Mouse (Mus musculus): ENCODE results near the gene Blzf1.

The Blzf1 gene

DNA sequence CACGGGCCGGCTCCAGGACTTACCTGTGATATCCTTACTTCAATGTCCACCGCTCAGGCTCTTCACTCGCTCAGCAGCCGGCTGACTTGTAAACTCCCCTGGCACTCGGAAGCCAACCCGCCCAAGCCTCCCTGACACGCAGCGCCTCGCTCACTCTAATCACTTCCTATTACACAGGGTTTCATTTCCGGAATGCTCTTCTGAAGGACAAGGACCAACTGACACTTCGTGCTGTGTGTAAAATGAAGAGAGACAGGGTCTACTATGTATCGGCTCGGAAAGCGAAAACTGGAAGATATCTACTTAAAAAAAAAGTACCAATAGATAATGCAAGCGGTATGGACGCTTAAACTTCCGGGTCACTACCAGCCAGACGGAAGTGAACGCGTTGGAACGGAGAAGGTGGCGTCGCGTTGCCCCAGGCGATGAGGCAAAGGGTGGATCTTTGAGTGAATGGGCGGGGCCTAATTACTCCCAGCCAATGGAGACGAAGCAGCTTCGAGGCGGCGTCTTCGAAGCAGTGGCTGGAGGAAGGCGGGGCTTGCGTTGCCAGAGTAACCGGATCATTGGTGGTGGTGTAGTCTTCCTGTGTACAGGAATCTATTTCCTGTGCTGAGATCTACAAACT, at the start of gene Blzf1:
Gene Blzf1, minus strand, starts transcription at position 366 of the 628 bp plus-strand sequence.
- DNase-seq (ENCODE audit: low read depth, low spot score) = peak; percentile 99

DNA sequence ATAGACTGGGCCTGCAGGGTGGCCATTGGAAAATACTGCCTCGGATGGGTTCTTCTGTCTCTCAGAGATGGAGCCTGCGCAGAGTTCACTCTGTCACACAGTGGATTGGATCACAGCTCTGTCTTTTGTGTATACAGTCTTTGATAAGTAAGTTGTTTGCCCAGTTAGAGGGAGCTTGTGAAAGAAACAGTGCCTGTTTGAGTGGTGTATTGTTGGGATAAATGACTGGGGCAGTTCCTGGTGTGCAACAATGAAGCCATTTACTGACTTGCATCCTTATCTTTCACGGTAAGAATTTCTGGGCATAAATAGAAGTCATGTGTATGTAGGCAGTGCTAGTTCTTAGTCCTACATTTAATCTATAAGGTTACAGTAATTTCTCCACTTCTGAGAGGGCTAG, 46.2 kb upstream of the Blzf1 start:
- peak; percentile 61 for DNase-seq (ENCODE audit: low read depth, low spot score)

DNA sequence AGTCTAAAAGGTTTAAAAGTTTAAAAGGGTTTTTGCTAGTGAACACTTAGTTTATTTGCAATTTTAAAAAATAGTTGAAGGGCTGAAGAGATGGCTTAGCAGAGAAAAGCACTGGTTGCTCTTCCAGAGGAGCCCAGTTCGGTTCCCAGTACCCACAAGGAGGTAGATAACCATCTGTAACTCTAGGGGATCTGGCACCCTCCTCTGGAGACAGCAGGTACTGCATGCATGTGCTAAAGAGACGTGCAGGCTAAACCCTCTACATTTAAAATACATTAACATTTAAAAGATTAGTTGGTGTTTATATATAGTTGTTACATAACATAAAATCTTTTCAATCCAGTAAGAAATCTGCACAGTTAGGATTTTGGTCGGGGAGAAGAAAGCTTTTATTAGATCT, 34.9 kb upstream of the Blzf1 start:
- DNase-seq (ENCODE audit: low read depth, low spot score) = no peak

DNA sequence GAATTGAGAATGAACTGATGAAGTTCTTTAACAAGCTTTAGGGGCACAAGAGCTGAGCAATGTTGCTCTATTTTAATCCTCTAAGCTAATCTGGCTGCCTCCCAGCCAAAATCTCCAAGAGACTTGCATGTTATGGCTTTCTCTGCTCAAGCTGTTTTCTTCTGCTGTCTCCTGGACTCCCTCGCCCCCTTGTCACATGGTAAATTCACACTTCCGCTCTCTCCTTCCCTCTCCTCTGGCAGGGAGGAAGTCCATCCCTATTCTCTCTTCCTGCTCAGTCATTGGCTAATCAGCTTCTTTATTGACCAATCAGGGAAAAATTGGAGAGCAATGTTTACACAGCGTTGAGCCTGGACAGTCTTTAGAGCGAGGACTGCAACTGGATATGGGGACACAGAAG, 28.6 kb upstream of the Blzf1 start:
- peak; percentile 54 for DNase-seq (ENCODE audit: low read depth, low spot score)

DNA sequence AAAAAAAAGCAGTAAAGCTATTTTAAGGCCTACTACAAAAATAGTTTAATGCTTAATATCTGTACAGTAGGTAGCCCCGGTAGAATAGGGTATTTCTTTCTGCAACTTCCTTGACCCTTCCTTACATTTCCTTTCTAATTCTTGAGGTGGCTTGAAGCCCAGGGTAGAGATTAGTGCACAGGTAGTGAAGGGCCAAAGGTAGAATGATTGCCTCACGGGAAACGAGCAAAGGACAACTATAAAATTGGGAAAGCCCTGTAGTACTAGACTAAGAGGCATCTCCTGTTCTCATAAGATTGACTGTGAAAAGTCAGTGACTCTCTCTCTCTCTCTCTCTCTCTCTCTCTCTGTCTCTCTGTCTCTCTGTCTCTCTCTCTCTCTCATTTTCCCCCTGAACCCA, 28.1 kb upstream of the Blzf1 start:
- DNase-seq (ENCODE audit: low read depth, low spot score) = no peak

DNA sequence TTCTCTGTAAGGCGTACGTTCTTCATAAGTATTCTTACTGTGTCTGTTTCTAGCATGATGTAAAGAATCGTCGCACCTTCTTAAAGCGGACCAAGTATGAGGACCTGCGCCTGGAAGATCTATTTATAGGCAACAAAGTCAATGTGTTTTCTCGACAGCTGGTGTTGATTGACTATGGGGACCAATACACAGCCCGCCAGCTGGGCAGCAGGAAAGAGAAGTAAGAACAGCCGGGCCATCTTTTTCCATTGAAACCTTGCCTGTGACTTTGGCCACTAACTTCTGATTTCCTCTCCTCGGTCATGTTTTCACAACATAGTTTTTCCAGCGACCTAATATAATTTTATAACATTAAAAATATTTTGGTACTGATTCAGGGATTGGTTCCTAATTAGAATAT, 25.3 kb upstream of the Blzf1 start:
- no peak for DNase-seq (ENCODE audit: low read depth, low spot score)

DNA sequence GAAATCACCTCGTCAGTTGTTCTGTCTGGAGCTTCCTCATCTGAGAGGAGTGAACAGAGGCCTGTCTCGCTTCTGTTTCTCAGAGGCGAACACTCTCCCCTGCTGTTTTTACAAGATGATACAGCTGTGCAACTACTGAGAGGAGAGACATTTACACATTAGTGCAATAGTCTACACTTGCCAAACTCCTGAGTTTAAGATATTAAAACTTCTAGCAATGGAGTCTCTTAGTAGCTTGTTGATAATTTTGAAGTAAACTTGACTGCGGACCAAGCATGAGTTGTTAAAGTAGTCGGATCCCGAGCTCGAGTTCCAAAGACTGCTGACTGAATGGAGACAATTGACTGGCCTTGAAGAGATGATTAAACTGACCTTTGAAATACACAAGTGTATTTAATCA, 20.5 kb upstream of the Blzf1 start:
- no peak for DNase-seq (ENCODE audit: low read depth, low spot score)

DNA sequence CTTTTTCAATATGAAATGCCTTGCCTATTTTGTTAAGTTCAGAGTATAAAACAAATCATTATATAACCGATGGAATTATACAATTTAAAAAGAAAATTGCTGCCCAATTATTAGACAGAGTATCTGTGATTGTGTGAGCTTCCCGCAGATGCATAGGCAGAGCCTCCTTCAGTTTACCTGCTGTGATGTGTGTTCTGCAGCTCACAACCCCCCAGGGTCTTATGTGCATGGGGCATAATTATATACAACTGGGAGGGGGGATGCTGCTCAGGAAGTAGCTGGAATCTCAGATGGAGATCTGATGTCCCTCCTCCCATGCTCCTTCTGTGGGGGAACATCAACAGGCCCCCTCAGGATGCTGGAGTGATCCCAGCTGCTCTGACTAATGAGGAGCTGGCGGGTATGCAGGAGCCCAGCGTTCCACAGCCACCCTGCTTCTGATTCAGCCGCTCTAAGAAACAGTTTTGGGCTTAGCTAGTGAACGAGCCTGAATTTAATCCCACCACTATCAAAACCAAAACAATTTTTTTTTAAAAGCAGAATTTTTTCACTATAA, 19.4 kb upstream of the Blzf1 start:
- peak; percentile 84 for DNase-seq (ENCODE audit: low read depth, low spot score)

DNA sequence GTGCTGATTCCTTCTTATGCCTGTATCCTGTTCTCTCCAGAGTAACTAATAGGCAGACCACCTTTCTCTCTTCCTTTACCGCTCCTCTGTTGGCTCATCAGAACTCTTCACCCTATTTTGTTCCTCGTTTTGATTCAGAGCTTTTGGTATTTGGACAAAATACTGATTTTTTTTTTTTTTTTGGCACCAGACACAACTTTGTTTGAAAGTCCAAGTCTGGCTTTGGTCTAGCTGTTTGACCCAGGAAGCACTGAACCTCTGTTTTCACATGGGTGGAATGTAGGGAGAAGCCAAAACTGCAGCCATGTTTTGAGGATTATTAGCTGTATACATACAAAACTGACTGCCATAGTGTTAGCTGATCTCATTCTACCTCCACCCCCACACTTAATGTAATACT, 17.6 kb upstream of the Blzf1 start:
- no peak for DNase-seq (ENCODE audit: low read depth, low spot score)

DNA sequence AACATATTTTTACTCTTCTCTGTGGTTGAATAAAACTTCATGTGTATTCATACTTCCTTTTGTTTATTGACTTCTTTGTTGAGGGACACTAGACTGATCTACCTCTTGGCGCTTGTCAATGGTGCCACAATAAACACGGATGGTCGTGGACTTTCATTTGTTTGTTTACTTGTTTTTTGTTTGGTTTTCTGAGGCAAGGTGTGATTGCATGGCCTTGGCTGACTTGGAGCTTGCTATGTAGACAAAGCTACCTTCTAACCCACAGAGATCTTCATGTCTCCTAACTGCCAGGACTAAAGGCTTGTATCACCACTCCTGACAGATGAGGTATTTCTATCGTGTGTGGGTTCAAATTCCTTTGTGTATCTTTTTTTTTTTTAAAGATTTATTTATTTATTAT, 16.9 kb upstream of the Blzf1 start:
- DNase-seq (ENCODE audit: low read depth, low spot score) = no peak

DNA sequence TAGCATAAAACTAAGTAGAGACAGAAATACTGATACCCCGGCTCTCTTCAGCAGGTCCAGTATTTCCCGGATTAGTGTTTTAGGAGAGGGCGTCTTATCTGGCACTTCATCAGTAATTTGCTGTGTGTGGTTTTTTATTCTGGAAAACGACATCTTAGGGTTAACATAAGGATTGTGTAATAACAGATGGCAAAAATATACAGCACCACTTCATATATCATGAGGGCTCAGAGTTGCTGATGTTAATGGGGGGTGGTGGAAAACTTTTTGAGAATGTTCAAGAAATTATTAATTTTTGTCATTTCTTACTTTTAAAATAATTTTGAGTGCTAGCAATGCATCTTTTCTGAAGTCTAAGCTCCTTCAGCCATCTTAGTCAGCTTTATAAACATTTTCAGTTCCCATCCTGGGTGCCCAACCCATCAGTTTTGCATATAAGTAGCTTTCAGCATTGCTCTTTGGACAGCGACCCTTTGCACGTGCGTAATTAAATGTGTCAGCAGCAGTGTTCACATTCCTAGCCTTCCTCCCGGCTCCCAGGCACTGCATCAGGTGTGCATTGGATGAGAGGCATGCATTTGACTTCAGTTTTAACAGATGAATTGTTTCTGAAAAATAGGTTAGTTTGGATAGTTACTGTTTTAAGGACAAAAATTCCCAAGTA, 15.8 kb upstream of the Blzf1 start:
- DNase-seq (ENCODE audit: low read depth, low spot score) = no peak

DNA sequence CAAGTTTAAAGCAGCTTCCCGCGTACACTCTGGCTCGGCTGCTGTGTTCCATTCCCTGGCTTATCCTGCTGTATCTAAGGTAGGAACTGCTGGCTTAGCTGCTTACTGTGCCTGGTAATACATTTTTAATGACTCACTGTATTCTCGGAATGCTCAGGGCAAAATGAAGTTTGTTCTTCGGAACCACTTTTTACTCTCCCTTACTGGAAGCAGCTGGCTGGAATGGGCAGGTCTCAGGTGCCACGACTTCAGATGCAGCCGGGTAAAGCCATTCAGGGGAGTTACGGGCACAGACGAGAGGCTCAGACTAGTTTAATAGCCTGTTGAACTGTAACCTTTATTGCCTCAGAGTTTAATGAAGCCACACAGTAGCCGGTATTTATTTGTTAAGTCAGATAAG, 14.1 kb upstream of the Blzf1 start:
- peak; percentile 19 for DNase-seq (ENCODE audit: low read depth, low spot score)

DNA sequence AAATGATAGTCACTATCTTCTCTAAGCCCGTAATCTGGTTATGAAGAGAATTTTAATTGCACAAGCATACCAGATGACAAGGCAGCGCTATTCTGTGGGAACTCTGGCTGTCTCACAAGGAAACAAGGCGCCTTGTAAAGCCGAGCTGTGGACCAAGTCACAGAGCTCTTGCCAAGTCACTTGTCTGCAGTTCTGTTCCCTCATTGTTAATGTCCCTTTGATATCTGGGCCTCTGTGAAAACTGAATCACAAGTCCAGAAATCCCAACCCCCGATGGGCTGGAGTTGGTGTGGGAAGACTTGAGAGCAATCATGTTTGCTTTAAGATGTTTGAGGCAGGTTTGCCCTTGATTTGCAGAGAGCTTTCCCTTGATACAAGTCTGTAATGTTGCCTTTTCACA, 13.4 kb upstream of the Blzf1 start:
- peak; percentile 57 for DNase-seq (ENCODE audit: low read depth, low spot score)

DNA sequence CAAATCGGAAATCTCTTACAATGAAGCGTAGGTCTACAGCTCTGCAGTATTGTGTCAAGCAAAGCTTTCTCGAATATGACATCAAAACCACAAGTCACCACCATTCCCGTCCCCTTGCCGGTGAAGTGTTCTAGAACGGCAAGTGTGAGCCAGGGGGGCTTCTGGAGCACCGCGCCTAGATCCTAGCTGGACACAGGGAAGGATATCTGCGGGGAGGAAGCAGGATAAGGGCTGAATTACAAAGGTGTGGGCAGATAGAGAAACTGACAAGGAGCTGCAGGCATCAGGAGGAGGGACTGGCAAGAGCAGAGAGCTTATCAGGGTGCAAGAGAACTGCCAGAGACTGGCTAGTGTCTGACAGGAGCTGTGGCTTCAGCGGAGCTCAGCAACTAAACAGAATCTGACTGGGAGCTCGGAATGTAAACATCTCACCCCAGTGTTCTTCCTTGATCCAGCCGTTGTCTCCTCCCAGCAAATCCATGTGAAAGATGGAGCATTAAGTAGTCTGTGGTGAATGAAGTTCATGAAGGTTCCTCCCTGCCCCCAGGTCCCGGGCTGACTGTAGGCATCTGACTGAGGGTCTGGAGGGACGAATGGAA, 12.4 kb upstream of the Blzf1 start:
- peak; percentile 13 for DNase-seq (ENCODE audit: low read depth, low spot score)

DNA sequence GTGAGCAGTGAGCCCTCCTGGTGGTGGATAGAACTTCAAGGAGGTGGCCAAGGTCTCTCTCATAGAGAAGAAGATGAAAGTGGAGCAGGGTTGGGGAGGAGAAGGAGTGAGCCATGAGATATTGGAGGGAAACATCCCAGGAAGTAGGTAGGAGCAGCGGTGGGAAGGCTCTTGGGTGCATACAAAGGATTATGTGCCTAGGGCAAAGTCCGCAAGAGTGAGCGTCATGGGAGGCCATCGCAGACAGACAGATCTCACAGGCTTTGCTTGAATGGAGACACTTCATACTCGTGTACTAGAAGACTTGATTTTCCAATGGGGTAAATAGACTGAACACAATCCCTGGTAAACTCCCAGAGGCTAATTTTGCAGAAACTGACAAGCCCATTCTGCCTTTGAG, 11.2 kb upstream of the Blzf1 start:
- DNase-seq (ENCODE audit: low read depth, low spot score) = no peak

DNA sequence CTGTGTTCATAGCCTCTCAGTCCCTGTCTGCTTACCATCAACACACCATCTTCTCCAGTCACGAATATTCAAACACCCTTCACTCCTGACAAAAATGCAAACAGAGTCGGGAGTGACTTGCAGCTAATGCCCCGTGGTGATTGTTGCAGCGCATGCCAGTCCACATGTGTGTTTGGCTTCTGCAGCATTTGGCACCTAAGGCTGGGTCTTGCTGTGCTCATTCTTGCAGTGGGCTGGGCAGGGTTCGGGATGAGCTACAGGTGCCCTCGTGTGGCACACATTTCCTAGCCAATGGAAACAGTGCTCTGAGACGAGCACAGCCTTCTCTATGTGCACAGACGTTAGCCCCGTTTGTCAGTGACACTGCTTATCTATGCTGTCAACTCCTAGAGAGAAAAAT, 10.0 kb upstream of the Blzf1 start:
- no peak for DNase-seq (ENCODE audit: low read depth, low spot score)

DNA sequence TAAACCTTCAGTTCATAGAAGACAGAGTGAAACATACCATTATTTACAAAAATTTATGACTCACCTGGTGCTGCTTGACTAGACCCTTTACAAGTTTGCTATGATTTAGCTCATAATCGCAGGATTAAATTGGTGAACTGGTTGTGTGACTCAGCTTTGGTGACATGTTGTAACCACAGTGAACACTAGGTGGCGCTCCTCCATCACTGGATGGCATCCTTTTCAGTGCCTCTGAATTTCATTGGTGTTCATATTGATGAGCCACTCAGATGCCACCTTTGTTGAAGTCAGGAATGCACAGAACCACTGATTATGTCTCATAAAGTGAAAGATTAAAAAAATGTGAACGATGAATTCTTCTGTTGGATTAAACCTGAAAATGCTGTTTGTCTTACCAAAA, 9.4 kb upstream of the Blzf1 start:
- DNase-seq (ENCODE audit: low read depth, low spot score) = peak; percentile 91

DNA sequence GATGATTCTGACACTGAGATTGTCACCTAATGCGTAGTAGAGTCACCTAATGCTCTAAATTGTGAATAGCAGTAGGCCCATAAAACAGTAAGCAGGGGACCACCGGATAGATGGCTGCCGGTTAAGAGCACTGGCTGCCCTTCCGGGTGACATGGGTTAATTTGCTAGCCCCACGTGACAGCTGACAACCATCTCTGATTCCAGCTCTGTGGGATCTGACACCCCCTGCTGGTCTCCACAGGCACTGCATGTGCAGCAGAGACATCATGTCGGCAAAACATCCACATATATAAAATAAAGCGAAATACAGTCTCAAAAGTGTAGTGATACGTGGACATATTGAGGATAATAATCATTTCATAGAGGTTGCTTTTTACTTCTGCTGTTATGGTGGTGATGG, 8.0 kb upstream of the Blzf1 start:
- DNase-seq (ENCODE audit: low read depth, low spot score) = peak; percentile 36

DNA sequence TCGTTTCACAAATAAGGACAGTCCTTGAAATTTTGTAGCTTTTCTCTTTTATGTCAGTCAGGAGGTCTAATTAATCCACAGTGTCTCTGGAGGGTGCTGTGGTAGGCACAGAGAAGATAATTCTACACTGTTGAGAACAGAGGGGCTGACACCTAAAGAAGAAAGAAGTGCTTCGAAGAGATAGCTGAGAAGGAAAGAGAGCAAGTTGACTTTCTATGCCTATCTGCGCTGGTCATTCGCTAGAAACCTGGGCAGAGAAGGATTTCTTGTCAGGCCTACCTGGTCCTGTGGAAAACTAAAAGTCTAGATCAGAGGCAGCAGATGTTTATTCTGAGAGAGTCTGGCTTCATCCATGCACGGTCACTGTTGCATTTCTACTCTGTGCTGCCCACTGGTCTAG, 6.8 kb upstream of the Blzf1 start:
- no peak for DNase-seq (ENCODE audit: low read depth, low spot score)

DNA sequence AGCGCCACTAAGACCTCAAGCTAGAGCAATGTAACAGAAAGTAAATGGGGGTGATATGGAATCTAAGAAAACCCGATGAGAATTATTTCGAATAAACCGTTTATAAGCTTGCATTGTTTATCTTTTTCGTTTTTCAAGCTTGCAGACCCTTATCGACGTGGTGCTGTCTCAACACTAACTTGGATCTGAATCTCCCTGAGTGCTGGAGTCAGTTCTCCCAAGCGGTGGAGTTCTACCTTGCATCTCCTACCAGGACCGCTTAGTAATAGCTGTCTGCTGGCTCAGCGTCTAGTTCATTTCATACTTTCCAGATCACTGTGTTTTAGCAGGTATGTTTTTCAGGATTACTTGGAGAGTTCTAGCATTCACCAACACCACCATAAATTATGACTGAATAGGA, 633 bp upstream of the Blzf1 start:
- peak; percentile 12 for DNase-seq (ENCODE audit: low read depth, low spot score)

DNA sequence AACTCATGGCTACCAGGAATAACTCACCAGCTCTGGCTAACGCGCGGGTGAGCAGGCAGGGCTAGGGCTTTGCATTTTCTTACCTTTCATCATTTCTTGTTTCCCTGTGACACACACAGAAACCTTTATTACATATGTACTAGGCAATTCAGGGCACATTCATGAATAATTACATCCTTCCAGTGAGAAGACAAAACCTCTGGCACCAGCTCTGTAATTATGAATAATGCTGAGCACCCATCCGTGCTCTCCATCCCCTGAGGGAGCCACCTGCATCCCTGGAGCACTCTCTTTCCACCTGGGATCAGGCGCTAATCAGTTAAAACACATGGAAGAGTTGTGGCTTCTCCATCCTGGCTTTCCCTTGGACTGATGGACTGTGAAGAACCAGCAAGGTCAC, 3.5 kb downstream of the Blzf1 start, which contains the start of gene Nme7:
Gene Nme7, plus strand, starts transcription at position 301 of the 400 bp plus-strand sequence.
- no peak for DNase-seq (ENCODE audit: low read depth, low spot score)

DNA sequence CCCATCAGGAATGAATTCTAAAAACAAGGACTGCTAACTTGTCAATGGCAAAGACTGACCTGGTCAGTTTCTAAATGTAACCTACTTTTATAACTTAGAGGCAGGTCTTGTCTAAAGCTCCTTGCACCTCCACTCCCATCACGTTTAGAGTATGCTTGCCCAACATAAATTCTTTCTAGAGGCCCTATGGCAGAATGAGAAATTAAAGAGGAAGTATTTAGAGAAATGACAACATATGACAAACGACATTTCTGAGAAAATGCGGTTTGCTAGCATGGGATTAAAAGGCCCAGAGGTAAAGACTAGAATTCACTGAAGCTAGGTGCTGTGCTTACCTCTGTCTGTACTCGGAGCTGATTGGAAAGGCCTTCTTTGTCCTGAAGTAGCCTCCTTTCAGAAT, 5.3 kb downstream of the Blzf1 start:
- DNase-seq (ENCODE audit: low read depth, low spot score) = no peak

DNA sequence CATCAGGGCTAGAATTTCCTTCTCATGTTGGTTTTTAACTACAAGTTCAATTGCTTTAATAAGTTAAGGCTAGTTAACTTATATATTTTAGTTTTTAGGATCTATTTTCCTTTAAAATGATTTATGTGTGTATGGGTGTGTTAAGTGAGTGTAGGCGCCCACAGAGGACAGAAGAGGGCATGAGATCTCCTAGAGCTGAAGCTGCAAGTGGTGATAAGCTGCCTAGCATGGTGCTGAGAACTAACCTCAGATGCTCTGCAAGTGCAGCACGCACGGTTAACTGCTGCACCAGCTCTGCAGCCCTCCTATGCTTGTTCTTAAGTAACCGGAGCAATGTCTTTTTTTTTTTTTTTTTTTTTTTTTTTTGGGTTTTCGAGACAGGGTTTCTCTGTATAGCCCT, 10.8 kb downstream of the Blzf1 start:
- DNase-seq (ENCODE audit: low read depth, low spot score) = no peak
